ENCODE assay signal across 8 mouse cellular contexts in the genomic region with DNA sequence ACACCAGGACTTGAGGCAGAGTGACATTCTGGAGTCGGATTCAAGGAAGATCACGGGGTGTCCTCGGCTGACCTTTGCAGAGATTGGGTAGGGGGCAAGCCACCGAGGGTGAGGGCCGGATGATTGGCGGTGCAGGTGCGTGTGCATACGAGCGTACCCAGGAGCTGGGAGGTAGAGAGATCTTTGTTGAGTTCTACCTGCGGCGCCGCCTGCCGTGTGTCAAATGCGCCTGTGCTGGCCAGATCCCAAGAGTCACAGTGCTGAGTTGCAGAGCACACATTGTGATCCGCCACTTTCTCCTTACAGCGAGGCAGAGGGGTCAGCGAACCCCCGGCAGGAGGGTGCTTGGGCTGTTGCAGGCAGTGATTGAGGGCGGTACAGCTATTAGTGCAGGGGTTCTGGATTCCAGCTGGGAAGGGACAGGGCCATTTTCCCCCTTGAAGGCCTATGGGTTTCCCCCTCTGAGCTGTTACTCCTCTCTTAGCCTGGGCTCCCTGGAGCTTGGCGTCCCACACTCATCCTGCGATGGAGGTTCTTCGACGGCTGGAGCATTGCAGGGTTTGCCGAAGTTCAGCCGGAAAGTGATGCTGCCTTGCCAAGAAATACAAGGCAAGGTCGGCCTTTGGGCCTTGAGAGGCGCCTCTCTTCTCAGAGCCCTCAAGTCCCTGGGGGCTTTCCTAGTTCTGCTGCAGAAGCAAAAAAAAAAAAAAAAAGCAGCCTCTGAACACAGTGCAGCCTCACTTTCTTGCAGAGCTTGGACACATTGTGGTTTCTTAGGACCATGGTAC. TPM values are rescaled to one million over a fixed set of nuclear protein-coding genes. Genes with fewer than 3 reads are reported as not detected.
DNase-seq lines count a peak whose midpoint lies in the region.

No protein-coding gene starts in this region.

- DNase-seq in right cerebral cortex, adult 2 months (ENCODE audit: low spot score in 2 of 2): peak; percentile 12 to 20
- no peak for DNase-seq in right cerebral cortex, adult 18-20 months
- DNase-seq in cerebellum, postnatal 10 days: peak; percentile 68 to 72
- peak; percentile 58 to 61 for DNase-seq in heart, adult 18-20 months
- peak; percentile 78 for DNase-seq in kidney, adult 18-20 months
- DNase-seq in lung, adult 18-20 months: peak; percentile 72 to 75
- peak; percentile 26 for DNase-seq in ovary, adult 18-20 months (ENCODE audit: low spot score)
- DNase-seq in B cell, adult 2 months: no peak

RNA-seq across cellular contexts. Expression of gene Rin2, which starts 0.9 kb away (rescaled TPM):
- total RNA-seq in heart, adult 18-20 months (2021): 10 to 100 TPM; 17.5 to 18.5 TPM

Comparison
In these comparisons a context has a peak if more than half of its experiments do, and no peak if none do; other contexts are left out.
1. DNase-seq: peak in right cerebral cortex, adult 2 months (2 of 2), cerebellum, postnatal 10 days (2 of 2), heart, adult 18-20 months (2 of 2), kidney, adult 18-20 months (single experiment), lung, adult 18-20 months (2 of 2) and ovary, adult 18-20 months (single experiment); none in right cerebral cortex, adult 18-20 months (single experiment) and B cell, adult 2 months (0 of 2).